Mouse (Mus musculus): ENCODE results near the gene Dact3.
A peak's percentile ranks its signal among the peaks of the same experiment; 100 is the strongest.

The Dact3 gene

DNA sequence AGATGAGACGGTGACA is at the start of gene Dact3:
Dact3 (plus strand) TSS at position 8 of the 16 bp plus-strand sequence.
- DNase-seq (ENCODE audit: extremely low read depth, low read depth), result no peak

DNA sequence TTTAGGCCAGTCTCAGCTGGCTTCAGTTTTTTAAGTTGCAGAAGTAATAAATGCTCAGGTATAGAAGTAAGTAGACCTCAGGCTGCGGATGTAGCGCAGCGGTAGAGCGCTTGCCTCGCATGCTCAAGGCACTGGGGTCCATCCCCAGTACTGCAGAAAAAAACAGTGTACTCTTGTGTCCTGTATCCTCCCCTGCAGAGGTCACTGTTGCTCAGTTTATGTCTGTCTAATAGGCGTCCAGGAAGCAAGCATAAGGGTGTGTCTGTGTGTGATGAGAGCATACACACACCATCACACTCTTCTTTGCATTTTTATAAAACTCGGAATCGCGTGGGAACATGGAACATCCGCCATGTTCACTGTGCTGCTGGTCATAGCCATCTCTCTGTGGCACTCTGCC is 49.3 kb upstream of the Dact3 start:
- DNase-seq (ENCODE audit: extremely low read depth, low read depth), result no peak

DNA sequence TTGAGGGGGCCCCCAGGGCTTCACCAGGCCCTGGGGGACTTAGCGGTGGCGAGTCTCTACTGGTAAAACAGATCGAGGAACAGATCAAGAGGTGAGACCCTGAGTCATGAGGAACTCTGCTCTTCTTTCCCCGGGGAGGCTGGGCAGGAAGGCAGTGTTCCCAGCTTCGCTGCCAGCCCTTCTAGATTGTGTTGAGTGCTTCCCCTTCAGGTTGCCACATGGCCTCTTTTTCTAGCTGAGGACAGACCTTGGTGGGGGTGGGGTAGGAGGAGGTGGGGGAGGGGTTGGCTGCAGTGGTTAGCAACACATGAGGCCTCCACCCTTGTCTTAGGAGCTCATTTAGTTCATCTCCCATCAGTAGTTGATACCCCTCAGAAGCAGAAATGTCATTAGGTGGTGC is 48.5 kb upstream of the Dact3 start:
- DNase-seq (ENCODE audit: extremely low read depth, low read depth), result no peak

- DNase-seq (ENCODE audit: extremely low read depth, low read depth), result no peak
Measured at GRCm38 (mm10) chr7:16827274-16827673, 47.8 kb upstream of the Dact3 start.

DNA sequence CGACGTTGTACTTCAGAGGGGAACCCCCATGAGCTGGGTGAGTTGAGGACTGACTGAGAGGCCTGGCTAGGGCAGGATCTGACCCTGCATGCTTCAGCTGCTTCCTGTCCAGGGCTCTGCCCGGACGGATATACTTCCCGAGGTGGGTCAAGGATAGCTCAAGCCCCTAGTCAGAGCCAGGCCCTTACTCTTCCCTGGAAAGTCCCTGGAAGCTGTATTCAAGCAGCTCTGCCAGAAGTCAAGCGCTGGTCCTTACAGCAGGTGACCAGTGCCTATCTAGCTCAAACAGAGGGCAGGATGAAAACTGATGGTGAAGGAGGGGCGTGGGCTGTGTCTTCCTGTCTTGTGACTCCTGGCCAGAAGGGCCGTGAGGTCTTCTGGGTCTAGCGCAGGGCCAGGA is 44.7 kb upstream of the Dact3 start:
- DNase-seq (ENCODE audit: extremely low read depth, low read depth), result no peak

- DNase-seq (ENCODE audit: extremely low read depth, low read depth), result no peak
Measured at GRCm38 (mm10) chr7:16837916-16838803, 37.0 kb upstream of the Dact3 start.

- DNase-seq (ENCODE audit: extremely low read depth, low read depth), result no peak
Measured at GRCm38 (mm10) chr7:16838804-16839426, 36.2 kb upstream of the Dact3 start.

- DNase-seq (ENCODE audit: extremely low read depth, low read depth), result no peak
Measured at GRCm38 (mm10) chr7:16839427-16840108, 35.5 kb upstream of the Dact3 start.

DNA sequence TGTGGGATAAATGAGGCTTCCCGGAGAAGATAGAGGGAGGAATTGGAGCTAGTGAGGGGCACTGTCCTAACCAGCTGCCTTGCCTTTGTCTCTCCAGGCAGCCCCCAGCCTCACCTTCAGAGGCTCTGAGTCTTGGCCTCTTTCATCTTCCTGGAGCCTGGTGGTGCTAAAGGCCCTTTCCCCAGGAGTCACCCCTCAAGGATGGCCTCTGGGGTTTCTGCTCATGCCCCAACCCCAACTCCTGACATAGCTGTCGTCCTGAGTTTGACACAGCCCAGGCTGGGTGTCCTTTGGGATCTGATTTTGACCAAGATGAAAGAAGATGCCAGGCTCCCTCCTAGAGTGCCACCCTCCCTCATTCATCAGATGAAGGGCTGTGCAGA is 35.0 kb upstream of the Dact3 start:
- no peak for DNase-seq (ENCODE audit: extremely low read depth, low read depth)

GRCm38 (mm10) chr7:16841078-16841477 is 34.0 kb upstream of the Dact3 start:
- no peak for DNase-seq (ENCODE audit: extremely low read depth, low read depth)

GRCm38 (mm10) chr7:16841561-16842560 is 33.3 kb upstream of the Dact3 start:
- DNase-seq (ENCODE audit: extremely low read depth, low read depth), result no peak

DNA sequence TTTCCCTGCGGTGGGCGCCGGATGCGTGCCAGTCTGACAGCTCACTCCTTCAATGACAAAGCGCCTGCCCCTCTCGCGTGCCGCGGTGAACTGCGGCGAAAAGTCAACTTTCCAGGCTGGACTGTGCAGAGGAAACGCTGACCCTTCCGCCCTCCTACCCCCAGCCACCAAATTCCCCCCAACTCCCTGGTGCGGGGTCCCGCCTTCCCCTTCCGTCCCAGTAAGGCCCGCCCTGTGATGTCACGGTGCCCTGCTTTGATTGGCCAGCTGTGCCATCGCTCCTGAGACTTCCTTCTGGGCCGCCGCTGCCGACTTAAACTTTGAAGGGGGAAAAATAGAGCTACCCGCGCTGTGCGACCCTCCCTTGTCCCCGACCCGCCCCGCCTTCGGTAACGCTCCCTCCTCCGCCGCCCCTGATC is 32.5 kb upstream of the Dact3 start, which contains the start of gene Prkd2:
Prkd2 (plus strand) TSS at position 258 of the 419 bp plus-strand sequence.
- DNase-seq (ENCODE audit: extremely low read depth, low read depth), result peak; percentile 52

DNA sequence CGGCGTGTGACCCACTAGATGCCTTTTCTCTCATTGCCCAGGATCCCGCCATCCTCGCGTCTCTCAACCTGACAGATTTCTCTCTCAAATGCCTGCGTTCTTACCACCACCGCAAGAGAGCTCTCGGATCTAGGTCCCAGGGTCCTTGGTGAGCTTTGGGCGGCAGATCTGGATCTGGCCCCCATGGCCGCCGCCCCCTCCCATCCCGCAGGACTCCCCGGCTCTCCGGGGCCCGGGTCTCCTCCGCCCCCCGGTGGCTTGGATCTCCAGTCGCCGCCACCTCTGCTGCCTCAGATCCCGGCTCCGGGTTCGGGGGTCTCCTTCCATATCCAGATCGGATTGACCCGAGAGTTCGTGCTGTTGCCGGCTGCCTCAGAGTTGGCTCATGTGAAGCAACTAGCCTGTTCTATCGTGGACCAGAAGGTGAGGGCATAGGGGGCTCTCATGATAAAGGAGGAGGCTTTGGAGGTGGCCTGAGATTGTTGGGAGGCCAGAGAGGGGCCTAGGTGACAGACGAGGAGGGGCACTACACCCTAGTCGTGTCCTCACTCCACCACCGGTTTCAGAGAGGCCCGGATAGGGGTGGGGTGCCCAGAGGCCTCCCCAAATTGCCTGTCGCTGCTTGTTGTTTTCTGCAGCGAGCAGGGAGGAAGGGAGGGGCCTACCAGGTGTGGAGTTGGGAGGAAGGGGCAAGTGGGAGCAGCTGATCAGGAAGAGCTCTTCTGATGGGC is 31.5 kb upstream of the Dact3 start:
- DNase-seq (ENCODE audit: extremely low read depth, low read depth), result no peak

DNA sequence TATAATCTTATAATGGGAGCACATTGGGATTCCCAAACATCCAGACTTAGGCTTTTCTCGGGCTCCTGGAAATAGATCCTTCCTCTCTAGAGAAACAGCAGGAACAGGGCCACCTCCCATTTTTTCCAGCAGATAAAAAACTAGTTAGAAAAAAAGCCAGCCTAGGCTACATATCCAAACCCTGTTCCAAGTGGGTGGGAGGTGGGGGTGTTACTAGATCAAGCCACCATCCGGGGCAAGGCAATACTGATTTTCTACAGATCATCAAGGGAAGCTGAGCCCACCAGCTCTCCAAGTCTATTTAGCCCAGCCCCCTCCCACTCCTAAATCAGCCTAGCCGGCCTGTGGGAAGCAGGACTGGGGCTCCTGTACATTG is 30.4 kb upstream of the Dact3 start:
- no peak for DNase-seq (ENCODE audit: extremely low read depth, low read depth)

GRCm38 (mm10) chr7:16845072-16845819 is 29.9 kb upstream of the Dact3 start:
- no peak for DNase-seq (ENCODE audit: extremely low read depth, low read depth)

- no peak for DNase-seq (ENCODE audit: extremely low read depth, low read depth)
Measured at GRCm38 (mm10) chr7:16845820-16846167, 29.3 kb upstream of the Dact3 start.

- DNase-seq (ENCODE audit: extremely low read depth, low read depth), result no peak
Measured at GRCm38 (mm10) chr7:16846775-16847174, 28.3 kb upstream of the Dact3 start.

DNA sequence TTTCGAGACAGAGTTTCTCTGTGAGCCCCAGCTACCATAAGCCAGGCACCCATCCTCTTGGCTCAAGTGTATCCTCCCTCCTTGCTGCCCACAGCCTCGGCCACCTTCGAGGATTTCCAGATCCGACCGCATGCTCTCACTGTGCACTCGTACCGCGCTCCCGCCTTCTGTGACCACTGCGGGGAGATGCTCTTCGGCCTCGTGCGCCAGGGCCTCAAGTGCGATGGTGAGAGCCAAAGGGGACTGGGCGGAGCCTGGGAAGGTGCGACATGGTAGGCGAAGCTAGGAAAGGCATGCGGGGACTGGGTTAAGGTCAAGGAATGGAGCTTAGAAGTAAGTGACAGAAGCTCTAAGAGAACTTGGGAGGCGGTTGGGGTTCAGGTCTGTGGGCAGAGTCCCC is 27.6 kb upstream of the Dact3 start:
- no peak for DNase-seq (ENCODE audit: extremely low read depth, low read depth)

DNA sequence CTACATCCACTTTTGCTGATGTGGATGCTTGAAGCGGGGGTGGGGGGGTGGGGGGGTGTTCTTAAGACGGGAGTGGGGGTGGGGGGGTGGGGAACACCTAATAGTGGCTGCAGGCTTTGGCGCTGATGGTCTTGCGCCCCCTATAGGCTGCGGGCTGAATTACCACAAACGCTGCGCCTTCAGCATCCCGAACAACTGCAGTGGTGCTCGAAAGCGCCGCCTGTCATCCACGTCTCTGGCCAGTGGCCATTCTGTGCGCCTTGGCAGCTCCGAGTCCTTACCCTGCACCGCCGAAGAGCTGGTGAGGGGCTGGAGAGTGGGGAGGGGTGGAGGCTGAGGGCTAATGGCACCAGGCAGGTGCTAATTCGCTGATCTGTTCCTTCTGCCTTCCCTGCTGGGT is 26.5 kb upstream of the Dact3 start:
- DNase-seq (ENCODE audit: extremely low read depth, low read depth), result no peak

- no peak for DNase-seq (ENCODE audit: extremely low read depth, low read depth)
Measured at GRCm38 (mm10) chr7:16851636-16852035, 23.5 kb upstream of the Dact3 start.
